Mouse (Mus musculus): Measurements from ENCODE around the gene Ddx18.

- no peak for TF ChIP-seq MAFK (IDR thresholded peaks at IDR 0.05; ENCODE audit: insufficient replicate concordance, low read length)
- no peak for TF ChIP-seq RAD21 (IDR thresholded peaks at IDR 0.05; ENCODE audit: low read depth, low read length)
- TF ChIP-seq POLR2A (IDR thresholded peaks at IDR 0.05; ENCODE audit: low read depth, low read length), result no peak
- TF ChIP-seq JUND (conservative IDR thresholded peaks at IDR 0.05; ENCODE audit: low read depth, low read length), result no peak
- no peak for TF ChIP-seq CTCF (conservative IDR thresholded peaks at IDR 0.05 in 1 of 2, IDR thresholded peaks at IDR 0.05 in 1 of 2; ENCODE audit: low read depth in 2 of 2, low read length in 2 of 2)
- no peak for TF ChIP-seq E2F4 (IDR thresholded peaks at IDR 0.05; ENCODE audit: insufficient replicate concordance, low read depth, low read length)
- TF ChIP-seq ZNF384 (IDR thresholded peaks at IDR 0.05; ENCODE audit: low read depth, low read length), result no peak
- no peak for TF ChIP-seq HCFC1 (IDR thresholded peaks at IDR 0.05; ENCODE audit: low read depth, low read length)
- no peak for TF ChIP-seq EP300 (IDR thresholded peaks at IDR 0.05; ENCODE audit: low read length)
- no peak for TF ChIP-seq POLR2AphosphoS2 (IDR thresholded peaks at IDR 0.05; ENCODE audit: low read depth, low read length)
- TF ChIP-seq MEF2A (IDR thresholded peaks at IDR 0.05; ENCODE audit: borderline replicate concordance, low read depth, low read length), result no peak
- no peak for TF ChIP-seq TCF12 (IDR thresholded peaks at IDR 0.05; ENCODE audit: low read depth, low read length)
- no peak for TF ChIP-seq PAX5 (IDR thresholded peaks at IDR 0.05; ENCODE audit: low read length)
Measured at GRCm38 (mm10) chr1:121608000-121608399, 40.2 kb upstream of the Ddx18 start.

Data from CH12.LX (cell line).